Mouse (Mus musculus): ENCODE measurements at regions not wholly inside any gene's neighbourhood (a gene's known extent, or its start where the extent isn't known, plus 50 kb on each side); places are given as distances from the start of the nearest gene placed in this dataset.
A peak's percentile ranks its signal among the peaks of the same experiment; 100 is the strongest.

DNA sequence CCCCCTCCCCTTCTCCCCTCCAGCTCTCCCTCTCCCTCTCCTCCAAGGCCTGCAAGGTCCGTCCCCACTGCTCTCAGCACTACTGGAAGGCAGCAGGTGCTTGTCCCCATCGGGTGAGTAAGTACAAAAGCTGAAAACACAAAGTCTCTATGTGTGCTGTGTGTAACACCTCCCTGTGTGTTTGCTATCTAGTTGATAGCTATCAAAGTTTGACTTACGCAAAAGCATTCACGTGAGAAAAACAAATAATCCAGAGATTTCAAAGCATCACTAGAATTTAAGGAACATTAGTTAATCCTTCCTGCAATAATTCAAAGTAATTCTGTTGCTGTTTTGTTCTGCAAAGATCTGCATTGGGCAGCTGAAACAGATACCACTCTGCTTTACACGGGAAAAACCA, 156.5 kb downstream of the Ptger3 start:
- 52% methylated on average over 5 of the region's 5 CpGs for WGBS (ENCODE audit: insufficient replicate concordance)

DNA sequence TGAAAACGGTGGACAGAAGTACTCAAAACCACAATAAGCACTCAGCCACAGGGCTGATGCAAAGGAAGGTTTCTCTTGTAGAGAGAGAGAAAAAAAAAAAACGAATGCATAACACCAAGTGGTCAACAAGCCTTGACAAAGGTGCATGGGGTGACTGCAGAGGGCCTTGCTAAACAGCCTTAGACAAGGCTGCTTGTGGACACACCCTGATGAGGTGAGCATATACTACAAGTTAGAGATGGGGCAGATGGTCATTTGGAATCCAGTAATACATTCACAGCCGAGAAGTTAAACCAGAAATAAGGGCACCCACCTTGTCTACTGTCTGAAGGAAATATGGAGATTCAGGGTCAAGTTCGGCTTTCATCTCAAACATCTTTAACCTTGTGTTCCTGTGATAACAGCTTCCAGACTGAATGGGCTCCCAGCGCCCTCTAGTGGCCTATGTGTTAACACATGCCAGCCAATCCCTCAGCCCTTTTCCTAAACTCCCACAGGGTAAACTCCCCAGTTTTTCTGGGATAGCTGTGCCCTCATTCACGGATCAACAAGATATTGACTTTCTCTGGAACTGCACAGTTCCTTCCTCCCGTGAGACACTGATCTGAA, 150.7 kb downstream of the Ptger3 start:
- no peaks in the 10 kb centered on the region for H3K4me1 ChIP-seq (ENCODE audit: control insufficient read depth, low read depth, low read length)
- H3K4me2 ChIP-seq (ENCODE audit: low read depth, low read length) = no peak overlapping the region
- no peaks in the 10 kb centered on the region for H3K27me3 ChIP-seq (ENCODE audit: control insufficient read depth, insufficient read depth, low read depth, low read length)
- H3K27ac ChIP-seq (ENCODE audit: low read length) = no peak overlapping the region
- H3K9me3 ChIP-seq (replicated peaks; ENCODE audit: control insufficient read depth, low read length) = no peaks in the 10 kb centered on the region
- H3K9ac ChIP-seq (ENCODE audit: low read depth, low read length) = no peak overlapping the region
- H3K36me3 ChIP-seq (ENCODE audit: control insufficient read depth, insufficient read depth) = no peaks in the 10 kb centered on the region
- H3K4me3 ChIP-seq (ENCODE audit: low read depth, low read length) = no peak overlapping the region
- WGBS (ENCODE audit: insufficient replicate concordance) = 7% methylated on average over 7 of the region's 7 CpGs
- ATAC-seq (ENCODE audit: low read depth) = no peak

More for the DNA sequence above, 156.5 kb downstream of the Ptger3 start:
- no peaks in the 10 kb centered on the region for H3K9me3 ChIP-seq (replicated peaks; ENCODE audit: control insufficient read depth, low read length)
- H3K27ac ChIP-seq (ENCODE audit: low read length) = no peak overlapping the region
- no peaks in the 10 kb centered on the region for H3K4me1 ChIP-seq (ENCODE audit: control insufficient read depth, low read depth, low read length)
- no peaks in the 10 kb centered on the region for H3K36me3 ChIP-seq (ENCODE audit: control insufficient read depth, insufficient read depth)
- no peak overlapping the region for H3K4me3 ChIP-seq (ENCODE audit: low read depth, low read length)
- H3K4me2 ChIP-seq (ENCODE audit: low read depth, low read length) = no peak overlapping the region
- H3K9ac ChIP-seq (ENCODE audit: low read depth, low read length) = no peak overlapping the region
- peak; percentile 65 for ATAC-seq (ENCODE audit: low read depth)
- no peaks in the 10 kb centered on the region for H3K27me3 ChIP-seq (ENCODE audit: control insufficient read depth, insufficient read depth, low read depth, low read length)

DNA sequence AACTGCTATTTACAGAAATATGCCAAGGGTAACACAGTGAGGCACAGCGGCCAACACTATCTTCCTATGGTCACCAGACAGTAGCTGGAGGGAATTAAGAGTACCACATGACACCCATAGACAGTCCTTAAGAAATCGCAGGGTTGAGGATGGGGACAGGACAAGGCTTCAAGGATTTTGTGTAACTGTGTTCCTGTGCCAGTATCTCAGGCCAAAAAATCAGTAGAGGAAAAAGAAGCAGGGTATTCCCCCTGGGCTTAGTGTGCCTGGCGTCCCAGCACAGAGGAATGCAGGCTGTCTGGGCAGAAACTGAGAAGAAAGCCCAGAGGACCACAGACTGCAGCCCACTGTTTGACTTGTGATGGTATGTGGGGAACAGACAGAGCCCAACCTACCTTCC, 147.3 kb downstream of the Ptger3 start:
- 57% methylated on average over 3 of the region's 3 CpGs for WGBS (ENCODE audit: insufficient replicate concordance)
- Histone ChIP-seq H3K27ac (ENCODE audit: low read length) (no peak overlapping the region), H3K36me3 (ENCODE audit: control insufficient read depth, insufficient read depth) (no peaks in the 10 kb centered on the region), H3K9me3 (replicated peaks; ENCODE audit: control insufficient read depth, low read length) (no peaks in the 10 kb centered on the region), H3K4me1 (ENCODE audit: control insufficient read depth, low read depth, low read length) (no peaks in the 10 kb centered on the region), H3K4me2 (ENCODE audit: low read depth, low read length) (no peak overlapping the region), H3K4me3 (ENCODE audit: low read depth, low read length) (no peak overlapping the region), H3K9ac (ENCODE audit: low read depth, low read length) (no peak overlapping the region), H3K27me3 (ENCODE audit: control insufficient read depth, insufficient read depth, low read depth, low read length) (no peaks in the 10 kb centered on the region)
- no peak for ATAC-seq (ENCODE audit: low read depth)

DNA sequence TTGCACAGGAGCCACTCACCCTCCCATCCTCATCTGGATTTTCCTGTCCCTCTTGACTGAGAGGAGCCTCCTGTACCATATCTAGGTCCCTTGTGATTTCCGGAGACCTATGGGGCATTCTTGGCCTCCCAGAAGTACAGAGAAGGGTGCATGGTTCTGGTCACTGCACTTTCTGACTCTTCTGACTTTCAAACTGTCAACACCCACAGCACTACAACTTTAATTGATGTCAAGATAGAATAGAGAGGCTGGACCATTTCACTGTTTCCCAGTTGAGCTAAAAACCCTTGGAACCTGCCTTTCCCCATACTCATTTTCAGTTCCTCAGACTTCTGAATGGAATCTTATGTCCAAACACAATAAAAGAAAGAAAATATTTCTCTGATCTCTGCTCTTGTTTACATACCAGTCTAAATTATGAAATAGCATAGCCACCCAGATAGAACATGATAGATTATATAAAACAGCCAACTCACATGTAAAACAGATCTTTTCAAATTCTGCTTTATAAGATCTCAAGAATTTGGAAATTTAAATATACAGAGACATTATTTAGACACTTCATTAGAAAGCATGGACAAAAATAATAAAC, 144.2 kb downstream of the Ptger3 start:
- Histone ChIP-seq H3K36me3 (ENCODE audit: control insufficient read depth, insufficient read depth) (no peaks in the 10 kb centered on the region), H3K4me2 (ENCODE audit: low read depth, low read length) (no peak overlapping the region), H3K27me3 (ENCODE audit: control insufficient read depth, insufficient read depth, low read depth, low read length) (no peaks in the 10 kb centered on the region), H3K4me3 (ENCODE audit: low read depth, low read length) (no peak overlapping the region), H3K27ac (ENCODE audit: low read length) (no peak overlapping the region), H3K4me1 (ENCODE audit: control insufficient read depth, low read depth, low read length) (no peaks in the 10 kb centered on the region), H3K9me3 (replicated peaks; ENCODE audit: control insufficient read depth, low read length) (no peaks in the 10 kb centered on the region), H3K9ac (ENCODE audit: low read depth, low read length) (no peak overlapping the region)
- WGBS (ENCODE audit: insufficient replicate concordance) = 62% methylated on average over 1 of the region's 1 CpGs
- no peak for ATAC-seq (ENCODE audit: low read depth)

DNA sequence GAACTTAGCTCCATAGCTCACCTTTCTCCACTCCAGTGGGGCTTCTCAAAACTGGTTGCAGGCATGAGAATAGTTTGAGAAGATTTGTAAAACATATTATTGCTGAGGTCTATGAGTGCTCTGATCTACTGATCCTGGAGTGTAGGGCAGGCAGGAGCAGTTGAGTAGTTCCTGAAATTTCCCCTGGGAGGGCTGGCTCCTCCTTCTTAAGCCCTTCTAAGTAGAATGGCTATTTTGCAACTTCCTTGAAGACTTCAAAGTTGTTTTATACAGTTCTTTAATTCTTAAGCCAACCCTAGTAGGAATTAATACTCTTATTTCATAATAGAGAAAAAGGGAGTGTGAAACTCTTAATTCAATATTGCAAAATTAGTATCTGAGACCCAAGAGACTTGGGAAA, 133.3 kb downstream of the Ptger3 start:
- no peaks in the 10 kb centered on the region for H3K27me3 ChIP-seq (ENCODE audit: control insufficient read depth, insufficient read depth, low read depth, low read length)
- no peaks in the 10 kb centered on the region for H3K4me1 ChIP-seq (ENCODE audit: control insufficient read depth, low read depth, low read length)
- no peaks in the 10 kb centered on the region for H3K36me3 ChIP-seq (ENCODE audit: control insufficient read depth, insufficient read depth)
- no peak overlapping the region for H3K4me2 ChIP-seq (ENCODE audit: low read depth, low read length)
- no peak overlapping the region for H3K27ac ChIP-seq (ENCODE audit: low read length)
- no peaks in the 10 kb centered on the region for H3K9me3 ChIP-seq (replicated peaks; ENCODE audit: control insufficient read depth, low read length)
- H3K4me3 ChIP-seq (ENCODE audit: low read depth, low read length) = no peak overlapping the region
- no peak overlapping the region for H3K9ac ChIP-seq (ENCODE audit: low read depth, low read length)
- ATAC-seq (ENCODE audit: low read depth) = no peak

DNA sequence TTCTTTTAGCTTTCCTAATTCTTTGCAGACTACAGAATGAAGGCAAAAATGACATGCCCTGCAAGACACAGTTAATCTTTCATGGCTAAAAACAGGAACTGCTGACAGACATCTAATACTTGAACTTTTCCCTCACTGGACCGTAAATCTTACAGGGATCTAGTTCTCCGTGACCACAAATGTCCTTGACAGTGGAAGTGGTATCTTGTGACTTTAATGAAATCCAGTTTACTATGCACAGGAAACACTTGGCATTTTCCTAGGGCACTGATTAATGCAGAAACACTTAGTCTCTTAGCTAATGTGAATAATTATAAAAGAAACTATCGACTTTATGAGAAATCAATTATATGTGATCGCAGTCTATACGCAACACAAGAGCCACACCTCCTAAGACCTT, 131.8 kb downstream of the Ptger3 start:
- Histone ChIP-seq H3K36me3 (ENCODE audit: control insufficient read depth, insufficient read depth) (no peaks in the 10 kb centered on the region), H3K4me3 (ENCODE audit: low read depth, low read length) (no peak overlapping the region), H3K9me3 (replicated peaks; ENCODE audit: control insufficient read depth, low read length) (no peaks in the 10 kb centered on the region), H3K27ac (ENCODE audit: low read length) (no peak overlapping the region), H3K9ac (ENCODE audit: low read depth, low read length) (no peak overlapping the region), H3K4me2 (ENCODE audit: low read depth, low read length) (no peak overlapping the region), H3K4me1 (ENCODE audit: control insufficient read depth, low read depth, low read length) (no peaks in the 10 kb centered on the region), H3K27me3 (ENCODE audit: control insufficient read depth, insufficient read depth, low read depth, low read length) (no peaks in the 10 kb centered on the region)
- WGBS (ENCODE audit: insufficient replicate concordance) = 31% methylated on average over 5 of the region's 5 CpGs
- no peak for ATAC-seq (ENCODE audit: low read depth)

DNA sequence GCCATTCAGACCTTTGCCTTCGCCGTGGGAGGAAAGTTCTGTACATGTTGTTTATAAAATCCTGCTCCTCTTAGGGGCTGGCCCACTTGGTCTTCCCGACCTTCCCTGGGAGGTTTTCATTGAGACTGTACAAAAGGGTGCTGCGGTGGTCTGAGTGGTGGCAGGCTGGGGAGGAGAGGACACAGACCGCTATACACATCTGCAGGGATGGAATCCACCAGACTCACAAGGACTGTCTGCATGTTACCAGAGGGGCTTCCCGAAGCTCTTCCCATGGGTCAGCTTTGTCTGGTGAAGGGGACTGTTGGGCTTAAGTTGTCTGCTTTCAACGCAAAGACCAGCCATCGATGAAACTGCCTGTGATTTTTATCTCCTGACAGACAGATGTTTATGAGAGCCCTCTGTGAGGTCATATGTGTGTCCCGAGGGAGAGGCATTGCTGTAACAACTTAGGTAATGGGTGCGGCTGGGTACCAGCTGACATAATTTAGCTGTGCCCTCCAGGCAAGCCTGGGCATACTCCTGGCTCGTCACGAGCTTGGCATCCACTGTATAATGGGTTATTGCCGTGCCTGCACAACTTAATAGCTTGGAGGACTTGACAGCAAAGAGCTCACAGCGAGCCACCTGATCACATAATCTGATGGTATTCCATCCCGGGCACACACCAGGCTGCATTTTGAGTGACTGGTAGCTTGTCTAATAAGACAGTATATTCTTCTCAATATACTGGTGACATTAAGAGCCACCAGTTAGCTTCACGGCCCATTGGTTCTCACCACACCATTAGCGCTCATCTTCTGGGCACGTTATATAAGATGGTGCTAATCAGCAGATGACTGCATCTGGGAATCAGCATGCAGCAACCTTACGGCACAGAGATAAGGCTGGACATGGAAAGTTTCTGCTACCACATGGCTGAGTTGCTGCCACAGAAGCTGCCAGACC, 128.7 kb downstream of the Ptger3 start:
- Histone ChIP-seq H3K27ac (ENCODE audit: low read length) (no peak overlapping the region), H3K9ac (ENCODE audit: low read depth, low read length) (no peak overlapping the region), H3K36me3 (ENCODE audit: control insufficient read depth, insufficient read depth) (no peaks in the 10 kb centered on the region), H3K4me1 (ENCODE audit: control insufficient read depth, low read depth, low read length) (no peaks in the 10 kb centered on the region), H3K4me3 (ENCODE audit: low read depth, low read length) (no peak overlapping the region), H3K9me3 (replicated peaks; ENCODE audit: control insufficient read depth, low read length) (no peaks in the 10 kb centered on the region), H3K4me2 (ENCODE audit: low read depth, low read length) (no peak overlapping the region), H3K27me3 (ENCODE audit: control insufficient read depth, insufficient read depth, low read depth, low read length) (no peaks in the 10 kb centered on the region)
- no peak for ATAC-seq (ENCODE audit: low read depth)
- WGBS (ENCODE audit: insufficient replicate concordance) = 69% methylated on average over 19 of the region's 19 CpGs

Data from liver, embryonic 16.5 days (tissue).